ENCODE assay signal across 14 mouse cellular contexts in genomic region chr12:73715954-73716731, GRCm38 (mm10).
DNase-seq lines count a peak whose midpoint lies in the region; ATAC-seq and TF ChIP-seq lines count a peak whose summit lies in the region.
"Had no signal": no experiment of that assay in that cellular context is flagged by ENCODE, and none has a peak within 500 bp of the region (broad histone marks: within the 10 kb centered on the region; RNA-seq: fewer than 3 reads in every experiment).

No protein-coding gene starts in this region.

- H3K4me2 ChIP-seq in liver, postnatal 0 days (ENCODE audit: low read depth, low read length): no peak overlapping the region
- H3K4me2 ChIP-seq: embryonic facial prominence, embryonic 15.5 days had no signal

- TF ChIP-seq EP300 in liver, postnatal 0 days (IDR thresholded peaks at IDR 0.05; ENCODE audit: low read depth): peak; percentile 82

- DNase-seq in liver, postnatal 0 days: peak; percentile 26
- DNase-seq in liver (no peak), MN1 (ENCODE audit: low spot score) (peak; percentile 32)
- DNase-seq in right cerebral cortex, postnatal 25 days: no peak
- DNase-seq in left cerebral cortex, postnatal 36 days (ENCODE audit: low spot score in 2 of 2): no peak
- DNase-seq in testis, postnatal 14 days (ENCODE audit: low spot score): no peak
- DNase-seq: adrenal gland, postnatal 14 days; cerebellum, adult 2 months; heart, postnatal 36 days; right cerebral cortex, adult 18-20 months; thymus, adult 18-20 months had no signal

- H3K27ac ChIP-seq in liver, postnatal 0 days (ENCODE audit: low read depth): 0 out of 2 replicates have a peak overlapping the region, but pooled peaks have one; percentile 29
- H3K27ac ChIP-seq: embryonic facial prominence, embryonic 15.5 days had no signal

- no peak overlapping the region for H3K9ac ChIP-seq in liver, postnatal 0 days (replicated peaks)
- H3K9ac ChIP-seq: embryonic facial prominence, embryonic 15.5 days had no signal

- 67% methylated on average over 21 of the region's 21 CpGs for WGBS in liver, postnatal 0 days (ENCODE audit: insufficient replicate concordance)

- ATAC-seq in liver, postnatal 0 days: peak; percentile 27; the same call in 1 of the 2 replicates
- peak; percentile 80 for ATAC-seq in inflammation-experienced regulatory T-cells, adult 6 months
- peak; percentile 91 for ATAC-seq in monocyte, adult 5-6 weeks (replicated peaks; ENCODE audit: insufficient number of reproducible peaks, low FRiP score, low TSS enrichment, poor library complexity, severe bottlenecking)

- TF ChIP-seq CTCF in liver, postnatal 0 days (IDR thresholded peaks at IDR 0.05; ENCODE audit: low read depth): no peak

- 0 out of 2 replicates have a peak, but pooled peaks cover 3% of the 10 kb centered on the region for H3K4me1 ChIP-seq in liver, postnatal 0 days (ENCODE audit: insufficient read depth)
- H3K4me1 ChIP-seq: embryonic facial prominence, embryonic 15.5 days had no signal

- no peaks in the 10 kb centered on the region for H3K27me3 ChIP-seq in liver, postnatal 0 days (ENCODE audit: insufficient read depth, low read length)
- H3K27me3 ChIP-seq: embryonic facial prominence, embryonic 15.5 days had no signal

- intact Hi-C loops in left cerebral cortex, postnatal 36 days (cut with DNase I): no loop called here

- H3K36me3 ChIP-seq in liver, postnatal 0 days (replicated peaks; ENCODE audit: insufficient read depth, low read length): no peaks in the 10 kb centered on the region
- H3K36me3 ChIP-seq: embryonic facial prominence, embryonic 15.5 days had no signal

- H3K9me3 ChIP-seq in liver, postnatal 0 days (ENCODE audit: low read length): no peaks in the 10 kb centered on the region
- H3K9me3 ChIP-seq: embryonic facial prominence, embryonic 15.5 days had no signal

- no peak overlapping the region for H3K4me3 ChIP-seq in liver, postnatal 0 days (ENCODE audit: low read depth, low read length)
- H3K4me3 ChIP-seq: embryonic facial prominence, embryonic 15.5 days had no signal

Comparison
In these comparisons a context has a peak if more than half of its experiments do, and no peak if none do; other contexts are left out.
1. DNase-seq: peak in liver, postnatal 0 days (single experiment) and MN1 (single experiment); none in liver (single experiment), right cerebral cortex, postnatal 25 days (single experiment), left cerebral cortex, postnatal 36 days (0 of 2) and testis, postnatal 14 days (single experiment).
2. ATAC-seq: peak in every context shown above with its lines; median percentile 91 in monocyte, adult 5-6 weeks; 80 in inflammation-experienced regulatory T-cells, adult 6 months; 27 in liver, postnatal 0 days.